Mouse (Mus musculus): ENCODE data around the gene Synpo2. TPM values are rescaled to one million over a fixed set of nuclear protein-coding genes. Genes with fewer than 3 reads are reported as not detected.

Synpo2 gene
- polyA plus RNA-seq, 1 experiment from 2014 or later, result 4.2 TPM

DNA sequence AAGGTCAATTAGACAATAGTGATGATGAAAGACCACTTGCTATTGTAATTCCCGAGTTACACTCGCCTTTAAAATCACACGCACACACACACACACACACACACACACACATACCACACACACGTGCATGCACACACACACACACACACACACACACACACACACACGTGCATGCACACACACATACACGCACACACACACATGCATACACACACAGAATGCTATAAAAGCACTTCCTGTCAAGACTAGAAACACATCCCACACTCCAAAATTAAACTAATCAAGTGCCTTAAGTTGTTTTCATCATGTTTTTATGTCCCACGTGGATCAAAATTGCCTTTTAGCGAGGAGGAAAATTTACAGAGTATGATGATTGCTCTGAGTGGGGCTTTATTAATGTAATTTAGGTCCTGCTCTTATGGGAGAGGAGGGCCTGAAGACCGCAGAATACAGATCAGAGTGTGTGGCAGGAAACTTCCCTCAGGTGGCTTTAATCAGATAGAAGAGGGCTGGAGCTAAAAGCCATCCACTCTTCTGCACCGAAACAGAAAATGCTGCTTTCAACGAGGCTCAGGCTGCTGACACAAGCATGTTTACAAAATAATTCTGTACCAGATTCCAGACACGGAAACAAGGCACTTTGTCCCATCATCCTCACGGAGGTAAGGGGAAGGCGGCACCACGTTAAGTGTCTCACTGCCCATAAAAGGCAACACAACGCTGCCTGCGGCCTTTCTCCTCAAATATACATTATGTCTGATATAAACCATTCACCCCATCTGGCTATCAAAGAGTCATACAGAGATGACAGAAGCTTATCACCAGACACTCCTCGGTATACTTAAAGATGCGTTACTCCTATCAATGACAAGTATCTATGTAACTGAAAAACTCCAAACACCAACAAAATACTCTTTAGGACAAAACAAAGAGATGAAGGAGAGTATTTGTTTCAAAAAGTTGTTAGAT is 59.3 kb downstream of the Synpo2 start:
- no peak overlapping the region for H3K9ac ChIP-seq
- H3K36me3 ChIP-seq, result no peaks in the 10 kb centered on the region
- H3K9me3 ChIP-seq (replicated peaks), result no peaks in the 10 kb centered on the region
- 83% methylated on average over 19 of the region's 19 CpGs for whole genome bisulfite sequencing
- no peak overlapping the region for H3K27ac ChIP-seq
- H3K4me1 ChIP-seq, result 0 out of 2 replicates have a peak, but pooled peaks cover 2% of the 10 kb centered on the region
- H3K4me3 ChIP-seq, result no peak overlapping the region
- no peak for ATAC-seq (ENCODE audit: low FRiP score)
- H3K4me2 ChIP-seq (replicated peaks), result no peak overlapping the region
- no peaks in the 10 kb centered on the region for H3K27me3 ChIP-seq

DNA sequence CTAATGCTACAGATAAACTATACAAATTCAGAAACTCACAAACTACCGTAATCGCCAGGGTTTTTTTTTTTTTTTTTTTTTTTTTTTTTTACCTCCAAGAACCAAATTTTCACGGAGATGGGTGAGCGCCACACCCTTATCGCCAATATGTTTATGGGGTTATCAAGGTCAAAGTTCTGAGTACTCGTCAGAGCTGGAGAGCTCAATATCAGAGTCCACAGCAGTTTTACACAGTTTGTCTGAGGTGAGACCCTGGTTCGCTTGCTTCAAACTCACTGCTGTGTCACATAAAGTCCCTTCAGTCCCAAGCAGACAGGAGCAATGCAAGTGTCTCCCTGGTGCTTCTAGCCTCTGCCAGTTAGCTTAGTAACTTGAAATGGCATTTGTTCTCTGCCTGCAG is 60.8 kb downstream of the Synpo2 start:
- Histone ChIP-seq H3K9me3 (replicated peaks) (no peaks in the 10 kb centered on the region), H3K27me3 (no peaks in the 10 kb centered on the region), H3K4me3 (no peak overlapping the region), H3K4me2 (replicated peaks) (no peak overlapping the region), H3K9ac (no peak overlapping the region), H3K4me1 (0 out of 2 replicates have a peak, but pooled peaks cover 2% of the 10 kb centered on the region), H3K36me3 (no peaks in the 10 kb centered on the region), H3K27ac (no peak overlapping the region)
- no peak for ATAC-seq (ENCODE audit: low FRiP score)
- WGBS, result 89% methylated on average over 7 of the region's 7 CpGs

DNA sequence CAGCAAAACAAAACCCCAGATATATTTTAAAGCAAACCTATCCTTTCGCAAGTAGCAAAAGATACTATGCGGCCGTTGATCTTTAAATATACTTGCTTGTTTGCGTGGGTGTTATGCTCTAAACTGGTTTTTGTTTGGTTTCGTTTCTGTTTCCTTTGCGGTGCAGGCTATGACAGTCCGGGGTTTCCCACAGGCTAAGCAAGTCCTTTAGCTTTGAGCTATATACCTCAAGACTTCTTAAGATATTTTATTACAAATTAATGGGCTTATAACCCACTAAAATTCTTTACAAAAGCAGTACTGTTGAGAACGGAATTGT is 61.6 kb downstream of the Synpo2 start:
- Histone ChIP-seq H3K27ac (no peak overlapping the region), H3K27me3 (no peaks in the 10 kb centered on the region), H3K9ac (no peak overlapping the region), H3K4me3 (no peak overlapping the region), H3K4me2 (replicated peaks) (no peak overlapping the region), H3K9me3 (replicated peaks) (no peaks in the 10 kb centered on the region), H3K4me1 (0 out of 2 replicates have a peak, but pooled peaks cover 2% of the 10 kb centered on the region), H3K36me3 (no peaks in the 10 kb centered on the region)
- WGBS, result 90% methylated on average over 8 of the region's 8 CpGs
- ATAC-seq (ENCODE audit: low FRiP score), result no peak

DNA sequence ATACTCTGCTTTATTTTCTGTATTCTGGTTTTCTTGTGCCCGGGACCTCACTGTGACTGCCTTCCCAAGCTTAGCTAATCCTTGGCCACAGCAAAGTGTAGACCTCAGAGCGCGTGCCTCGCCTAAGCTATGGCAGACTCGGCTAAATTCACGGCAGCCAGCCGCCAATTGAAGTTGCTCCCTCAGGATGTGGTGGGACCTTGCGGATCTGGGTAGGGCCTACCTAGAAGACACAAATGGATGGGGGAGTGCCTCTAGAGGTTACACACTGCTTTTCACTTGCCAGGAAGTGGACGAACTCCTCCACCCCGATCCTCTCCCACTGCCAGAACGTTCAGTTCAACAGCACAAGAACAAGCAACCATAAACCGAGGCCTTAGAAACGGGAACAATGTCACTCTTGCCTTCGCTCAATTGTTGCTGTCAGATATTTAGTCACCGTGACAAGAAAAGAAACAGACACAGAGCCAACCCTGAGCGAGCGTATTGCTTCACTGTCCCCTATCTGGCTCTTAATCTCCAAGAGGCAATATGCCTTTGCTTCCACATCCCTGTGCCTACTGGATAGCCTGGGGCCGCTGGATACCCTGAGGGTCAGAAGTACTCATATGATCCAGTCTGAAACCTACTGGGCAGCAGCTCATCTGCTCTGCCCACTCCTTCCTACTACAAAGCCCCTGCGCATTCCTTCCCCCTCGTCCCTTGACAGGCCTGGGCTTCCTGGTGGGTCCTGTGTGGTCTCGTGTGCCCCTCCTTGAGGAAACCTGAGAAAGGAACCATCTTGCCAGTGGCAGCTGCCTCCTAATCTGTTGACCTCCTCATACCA is 62.2 kb downstream of the Synpo2 start:
- Histone ChIP-seq H3K9me3 (replicated peaks) (no peaks in the 10 kb centered on the region), H3K4me3 (no peak overlapping the region), H3K9ac (no peak overlapping the region), H3K4me2 (replicated peaks) (no peak overlapping the region), H3K27ac (no peak overlapping the region), H3K36me3 (no peaks in the 10 kb centered on the region), H3K4me1 (0 out of 2 replicates have a peak, but pooled peaks cover 2% of the 10 kb centered on the region), H3K27me3 (no peaks in the 10 kb centered on the region)
- 79% methylated on average over 21 of the region's 21 CpGs for WGBS
- no peak for ATAC-seq (ENCODE audit: low FRiP score)

DNA sequence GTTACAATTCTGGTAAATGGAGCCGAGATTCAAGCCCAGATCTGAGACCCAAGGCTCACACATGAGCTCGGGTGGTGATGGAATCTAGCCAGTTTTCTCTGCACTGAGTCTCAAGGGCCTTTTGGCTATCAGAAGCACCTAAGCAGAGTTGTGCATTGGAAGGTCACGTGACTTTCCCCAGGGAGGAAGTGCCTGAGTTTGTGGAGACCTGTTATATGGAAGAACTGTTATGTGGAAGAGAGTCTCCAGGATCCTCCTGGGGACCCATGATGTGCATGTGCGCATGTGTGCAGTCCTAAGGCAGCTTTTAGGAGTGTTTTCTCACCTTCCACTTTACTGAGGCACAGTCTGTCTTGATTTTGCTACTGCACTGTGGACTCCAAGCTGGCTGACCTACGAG is 63.8 kb downstream of the Synpo2 start:
- no peak overlapping the region for H3K27ac ChIP-seq
- no peaks in the 10 kb centered on the region for H3K36me3 ChIP-seq
- H3K4me1 ChIP-seq, result 0 out of 2 replicates have a peak, but pooled peaks cover 2% of the 10 kb centered on the region
- no peak overlapping the region for H3K4me3 ChIP-seq
- 76% methylated on average over 5 of the region's 5 CpGs for WGBS
- no peaks in the 10 kb centered on the region for H3K27me3 ChIP-seq
- H3K9me3 ChIP-seq (replicated peaks), result no peaks in the 10 kb centered on the region
- no peak overlapping the region for H3K9ac ChIP-seq
- H3K4me2 ChIP-seq (replicated peaks), result no peak overlapping the region
- ATAC-seq (ENCODE audit: low FRiP score), result no peak

DNA sequence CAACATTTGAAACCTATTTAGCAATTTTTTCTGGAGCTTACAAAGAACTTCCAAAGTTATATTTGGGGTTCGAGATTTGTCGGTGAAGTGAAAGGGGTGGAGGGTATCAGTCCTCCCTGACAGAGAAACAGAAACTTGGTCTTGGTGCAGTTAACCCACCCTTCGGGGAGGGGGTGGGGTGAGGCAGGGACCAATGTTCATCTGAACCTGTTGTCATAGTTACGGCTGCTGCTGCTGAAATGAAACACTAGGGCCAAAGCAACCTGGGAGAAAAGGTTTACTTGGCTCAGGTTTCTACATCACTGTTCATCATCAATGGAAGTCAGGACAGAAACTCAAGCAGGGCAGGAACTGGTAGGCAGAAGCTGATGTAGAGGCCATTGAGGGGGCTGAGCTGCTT is 66.6 kb downstream of the Synpo2 start:
- no peak for ATAC-seq (ENCODE audit: low FRiP score)
- Histone ChIP-seq H3K27ac (no peak overlapping the region), H3K36me3 (no peaks in the 10 kb centered on the region), H3K4me1 (0 out of 2 replicates have a peak, but pooled peaks cover 2% of the 10 kb centered on the region), H3K9ac (no peak overlapping the region), H3K4me3 (no peak overlapping the region), H3K9me3 (replicated peaks) (no peaks in the 10 kb centered on the region), H3K4me2 (replicated peaks) (no peak overlapping the region), H3K27me3 (no peaks in the 10 kb centered on the region)
- 70% methylated on average over 4 of the region's 4 CpGs for WGBS

DNA sequence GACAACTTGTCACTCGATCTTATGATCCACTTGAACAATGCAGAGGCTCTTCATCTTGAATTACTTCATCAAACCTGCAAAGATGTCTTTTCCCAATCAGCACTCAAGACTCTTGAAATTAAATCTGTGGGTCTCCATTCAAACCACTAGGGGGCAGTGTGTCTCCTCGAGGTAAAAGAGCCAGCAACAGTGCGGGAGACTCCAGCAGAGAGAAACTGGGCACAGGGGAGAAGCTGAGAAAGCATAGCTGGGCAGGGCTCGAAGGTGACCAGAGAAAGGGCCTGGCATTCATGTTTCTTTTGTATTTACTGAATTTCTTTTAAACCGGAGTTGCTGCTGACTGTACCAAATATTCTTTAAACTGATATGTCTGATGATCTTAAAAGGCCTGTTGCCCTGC is 67.1 kb downstream of the Synpo2 start:
- ATAC-seq (ENCODE audit: low FRiP score), result no peak
- Histone ChIP-seq H3K9me3 (replicated peaks) (no peaks in the 10 kb centered on the region), H3K36me3 (no peaks in the 10 kb centered on the region), H3K4me3 (no peak overlapping the region), H3K4me1 (0 out of 2 replicates have a peak, but pooled peaks cover 2% of the 10 kb centered on the region), H3K4me2 (replicated peaks) (no peak overlapping the region), H3K27ac (no peak overlapping the region), H3K9ac (no peak overlapping the region), H3K27me3 (no peaks in the 10 kb centered on the region)
- 10% methylated on average over 5 of the region's 5 CpGs for WGBS

DNA sequence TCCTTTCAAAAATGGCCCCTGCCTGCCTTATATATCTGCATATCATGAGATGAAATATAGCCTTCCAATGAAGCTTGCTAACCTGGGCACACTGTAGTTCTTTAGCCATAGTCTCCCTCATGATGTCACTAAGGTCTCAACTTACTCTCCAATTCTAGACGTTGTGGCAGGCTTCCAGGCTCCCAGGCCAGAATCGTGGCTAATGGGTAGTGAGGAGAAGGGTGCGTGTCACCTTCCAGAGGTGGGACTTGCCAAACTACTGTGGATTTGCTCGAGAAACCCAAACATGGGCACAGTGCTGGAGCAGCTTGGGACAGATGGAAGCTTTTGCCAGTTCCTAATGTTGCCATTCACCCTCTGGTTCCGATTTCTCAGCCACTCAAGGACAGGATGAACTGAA is 69.5 kb downstream of the Synpo2 start:
- no peak overlapping the region for H3K27ac ChIP-seq
- 66% methylated on average over 5 of the region's 5 CpGs for WGBS
- H3K36me3 ChIP-seq, result no peaks in the 10 kb centered on the region
- no peak overlapping the region for H3K4me3 ChIP-seq
- no peaks in the 10 kb centered on the region for H3K27me3 ChIP-seq
- no peak overlapping the region for H3K4me2 ChIP-seq (replicated peaks)
- no peaks in the 10 kb centered on the region for H3K9me3 ChIP-seq (replicated peaks)
- peaks cover 3% of the 10 kb centered on the region; the same call in 1 of the 2 replicates for H3K4me1 ChIP-seq
- no peak for ATAC-seq (ENCODE audit: low FRiP score)
- H3K9ac ChIP-seq, result no peak overlapping the region

DNA sequence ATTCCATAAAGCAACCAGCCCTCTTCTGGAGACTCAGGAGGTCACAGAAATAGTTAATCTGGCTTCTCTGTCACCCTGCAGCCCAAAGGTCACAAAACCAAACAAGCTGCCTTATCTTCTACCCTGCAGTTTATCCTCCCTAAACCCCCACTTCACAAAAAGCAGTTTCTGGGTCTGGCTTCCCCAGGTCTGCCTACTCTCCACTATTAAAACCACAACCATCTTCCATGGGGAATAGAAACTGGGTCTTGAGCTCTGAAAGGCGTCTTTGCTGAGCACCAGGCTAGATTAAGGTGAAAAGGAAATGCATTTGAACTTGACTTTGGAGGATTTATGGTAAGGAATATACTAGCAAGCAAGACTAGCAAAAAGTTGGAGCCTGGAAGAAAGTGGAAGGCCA is 71.8 kb downstream of the Synpo2 start:
- H3K4me1 ChIP-seq, result peaks cover 3% of the 10 kb centered on the region; the same call in 1 of the 2 replicates
- no peak for ATAC-seq (ENCODE audit: low FRiP score)
- H3K4me2 ChIP-seq (replicated peaks), result no peak overlapping the region
- no peaks in the 10 kb centered on the region for H3K36me3 ChIP-seq
- no peak overlapping the region for H3K27ac ChIP-seq
- WGBS, result 75% methylated on average over 1 of the region's 1 CpGs
- no peaks in the 10 kb centered on the region for H3K27me3 ChIP-seq
- H3K9ac ChIP-seq, result no peak overlapping the region
- H3K9me3 ChIP-seq (replicated peaks), result no peaks in the 10 kb centered on the region
- H3K4me3 ChIP-seq, result no peak overlapping the region

DNA sequence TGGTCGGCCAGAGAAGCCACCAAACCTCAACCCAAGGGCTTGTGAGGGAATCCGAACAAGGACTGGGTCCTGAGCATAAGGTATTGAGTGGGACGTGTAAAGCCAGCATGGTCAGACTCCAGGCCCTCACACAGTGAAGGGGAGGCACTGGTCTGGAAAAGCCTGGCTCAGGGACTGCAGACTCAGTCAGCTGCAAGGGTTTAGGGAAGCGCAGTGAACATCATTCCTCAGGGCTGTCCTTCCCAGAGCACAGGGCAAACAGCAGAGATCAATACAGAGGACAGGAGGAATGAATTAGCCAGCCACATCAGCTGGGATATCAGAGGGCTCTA is 72.8 kb downstream of the Synpo2 start:
- no peaks in the 10 kb centered on the region for H3K9me3 ChIP-seq (replicated peaks)
- H3K27ac ChIP-seq, result peak overlapping the region; percentile 24; the same call in 1 of the 2 replicates
- H3K9ac ChIP-seq, result no peak overlapping the region
- no peak overlapping the region for H3K4me2 ChIP-seq (replicated peaks)
- 46% methylated on average over 4 of the region's 4 CpGs for WGBS
- H3K27me3 ChIP-seq, result no peaks in the 10 kb centered on the region
- H3K4me3 ChIP-seq, result no peak overlapping the region
- no peak for ATAC-seq (ENCODE audit: low FRiP score)
- H3K4me1 ChIP-seq, result peaks cover 3% of the 10 kb centered on the region; the same call in 1 of the 2 replicates
- no peaks in the 10 kb centered on the region for H3K36me3 ChIP-seq

DNA sequence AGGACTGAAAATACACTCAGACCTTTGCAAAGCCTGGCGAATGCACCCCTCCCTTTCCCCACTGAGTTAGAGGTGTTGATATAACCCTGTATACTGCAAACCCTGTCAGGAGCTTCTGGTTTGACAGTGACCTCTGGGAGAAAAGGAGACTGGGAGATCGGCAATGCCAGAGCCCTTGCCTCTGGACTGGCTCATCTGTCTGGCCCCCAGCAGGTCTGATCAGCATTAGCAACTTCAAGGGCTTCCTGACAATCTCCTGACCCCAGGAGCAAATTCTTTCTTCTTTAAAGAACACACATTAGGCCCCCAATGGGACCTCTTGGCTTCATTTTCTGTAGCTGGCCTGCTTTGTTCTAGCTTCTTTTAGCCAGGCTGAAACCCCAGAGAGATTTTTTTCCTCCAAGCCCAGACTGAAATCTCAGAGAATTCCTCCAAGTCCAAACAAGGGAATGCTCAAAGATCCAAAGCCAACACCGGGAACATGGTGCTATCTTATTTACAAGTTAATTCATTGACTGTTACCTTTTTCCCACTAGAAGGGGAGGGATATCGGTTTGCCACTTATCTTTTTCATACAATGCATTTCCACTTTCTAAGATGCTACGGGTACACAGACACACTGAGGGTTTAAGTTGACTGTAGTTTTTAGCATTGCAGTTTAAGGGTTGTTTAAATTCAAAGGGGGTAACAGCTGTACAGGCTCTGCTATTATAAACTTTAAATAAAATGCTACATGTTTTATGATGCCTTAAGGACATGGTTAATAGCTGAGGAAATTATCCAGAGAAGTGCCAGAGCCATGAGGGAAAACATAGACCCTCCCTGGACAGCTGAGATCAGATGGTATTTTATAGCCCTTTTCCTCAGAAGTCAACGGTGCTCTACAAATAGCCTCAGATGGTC is 73.4 kb downstream of the Synpo2 start:
- H3K4me1 ChIP-seq, result peaks cover 3% of the 10 kb centered on the region; the same call in 1 of the 2 replicates
- H3K27me3 ChIP-seq, result no peaks in the 10 kb centered on the region
- no peak overlapping the region for H3K9ac ChIP-seq
- H3K36me3 ChIP-seq, result no peaks in the 10 kb centered on the region
- no peak overlapping the region for H3K4me2 ChIP-seq (replicated peaks)
- H3K4me3 ChIP-seq, result no peak overlapping the region
- no peaks in the 10 kb centered on the region for H3K9me3 ChIP-seq (replicated peaks)
- no peak for ATAC-seq (ENCODE audit: low FRiP score)
- WGBS, result 42% methylated on average over 6 of the region's 6 CpGs
- 0 out of 2 replicates have a peak overlapping the region, but pooled peaks have one; percentile 24 for H3K27ac ChIP-seq

Data from hindbrain, embryonic 12.5 days (tissue).